Mouse (Mus musculus) telencephalon, adult 2 months (tissue): ENCODE results near the gene Psmc3ip.

ENCODE experiments used
- DNase-seq: peaks from one replicate; pipeline ENCODE4 v3.0.0-alpha.2; 2011; ENCODE audit warnings: low read depth, low spot score

Gene Psmc3ip

DNA sequence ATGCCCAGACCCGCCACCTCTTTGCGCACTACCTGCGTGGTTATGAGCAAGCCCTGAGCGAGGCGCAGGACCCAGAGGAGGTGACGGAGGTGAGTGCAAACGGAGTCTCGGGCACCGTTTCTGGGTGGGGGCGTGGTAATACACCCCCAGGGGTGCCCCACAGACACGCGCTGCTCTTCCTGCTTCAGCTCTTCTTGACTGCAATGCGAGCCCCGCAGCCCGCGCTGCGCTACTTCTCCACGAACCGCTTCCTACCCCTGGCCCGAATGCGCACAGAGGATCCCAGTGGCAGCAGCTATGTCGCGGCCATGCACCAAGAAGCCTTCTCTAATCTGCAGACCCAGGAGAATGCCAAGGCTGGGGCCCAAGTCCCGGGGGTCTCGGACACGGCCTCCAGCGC is 15.5 kb downstream of the Psmc3ip start:
- DNase-seq, result no peak

DNA sequence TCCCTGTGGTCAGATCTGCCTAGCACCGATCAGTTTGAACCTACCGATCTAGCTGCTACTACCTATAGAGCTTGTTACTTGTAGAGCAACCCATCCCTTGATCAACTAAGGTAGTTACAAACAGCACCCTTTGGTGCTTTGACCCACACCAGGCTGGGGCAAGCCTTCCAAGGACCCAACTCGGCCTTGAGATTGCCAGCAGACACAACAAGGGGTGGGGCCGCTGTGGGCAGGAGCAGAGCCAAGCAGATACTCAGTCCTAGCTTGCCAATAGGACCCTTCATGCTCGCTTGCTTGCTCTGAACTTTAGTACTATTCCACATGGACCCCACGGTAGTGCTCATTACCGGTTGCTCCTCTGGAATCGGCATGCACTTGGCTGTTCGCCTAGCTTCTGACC is 17.1 kb downstream of the Psmc3ip start, which contains the start of gene Hsd17b1:
Gene Hsd17b1 (plus strand): TSS at position 291 of the 400 bp plus-strand sequence.
- DNase-seq, result no peak

DNA sequence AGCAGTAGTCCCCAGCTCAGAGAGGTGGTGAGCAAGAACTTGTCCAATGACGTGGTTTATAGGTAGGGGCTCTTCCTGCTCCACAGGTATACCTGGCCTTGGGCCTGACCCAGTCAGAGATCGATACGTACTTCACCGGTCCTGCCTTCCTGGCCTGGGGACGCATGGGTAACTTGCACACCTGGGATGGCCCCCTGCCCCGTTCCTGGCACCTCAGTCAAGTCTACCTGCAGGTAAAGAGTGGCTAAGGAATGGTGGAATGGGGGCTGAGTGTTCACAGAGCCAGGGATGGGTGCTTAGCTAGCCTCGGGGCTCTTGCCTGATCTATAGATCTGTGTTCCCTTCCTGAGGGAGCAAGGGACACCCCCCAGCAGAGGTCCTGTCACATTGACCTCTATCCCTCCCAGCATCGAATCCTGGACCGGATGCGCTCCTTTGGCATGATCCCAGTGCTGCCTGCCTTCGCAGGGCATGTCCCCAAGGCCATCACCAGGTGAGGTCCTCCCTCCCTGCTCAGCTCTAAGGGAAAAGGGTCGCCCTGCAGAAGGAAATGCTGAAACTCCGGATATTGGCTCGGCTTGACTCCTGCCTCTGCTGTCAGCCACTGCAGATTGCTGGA is 23.3 kb downstream of the Psmc3ip start:
- DNase-seq, result no peak

DNA sequence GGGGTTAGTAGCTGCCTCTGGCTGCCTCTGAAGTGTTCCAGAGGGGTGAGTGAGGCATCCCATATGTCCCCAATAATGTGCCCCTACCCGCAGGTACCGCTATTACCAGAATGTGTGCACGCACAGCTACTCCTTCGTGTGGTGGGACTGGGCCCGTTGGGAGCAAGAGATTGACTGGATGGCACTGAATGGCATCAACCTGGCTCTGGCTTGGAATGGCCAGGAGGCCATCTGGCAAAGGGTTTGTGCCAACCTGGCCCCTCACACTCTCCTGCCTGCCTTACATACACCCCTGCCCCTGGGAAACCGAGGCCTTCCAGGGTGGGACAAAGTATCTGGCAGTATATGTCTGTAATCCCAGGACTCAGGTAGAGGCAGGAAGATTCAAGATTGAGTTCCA is 24.2 kb downstream of the Psmc3ip start:
- no peak for DNase-seq

DNA sequence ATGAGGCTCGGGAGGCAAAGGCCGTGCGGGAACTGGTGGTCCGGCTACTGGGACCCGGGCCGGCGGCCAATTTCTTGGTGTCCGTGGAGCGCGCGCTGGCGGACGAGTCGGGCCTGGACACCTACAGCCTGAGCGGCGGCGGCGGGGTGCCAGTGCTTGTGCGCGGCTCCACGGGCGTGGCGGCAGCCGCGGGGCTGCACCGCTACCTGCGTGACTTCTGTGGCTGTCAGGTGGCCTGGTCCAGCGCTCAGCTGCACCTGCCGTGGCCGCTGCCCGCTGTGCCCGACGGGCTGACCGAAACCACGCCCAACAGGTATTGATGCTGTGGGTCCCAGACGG is 25.1 kb downstream of the Psmc3ip start:
- no peak for DNase-seq

DNA sequence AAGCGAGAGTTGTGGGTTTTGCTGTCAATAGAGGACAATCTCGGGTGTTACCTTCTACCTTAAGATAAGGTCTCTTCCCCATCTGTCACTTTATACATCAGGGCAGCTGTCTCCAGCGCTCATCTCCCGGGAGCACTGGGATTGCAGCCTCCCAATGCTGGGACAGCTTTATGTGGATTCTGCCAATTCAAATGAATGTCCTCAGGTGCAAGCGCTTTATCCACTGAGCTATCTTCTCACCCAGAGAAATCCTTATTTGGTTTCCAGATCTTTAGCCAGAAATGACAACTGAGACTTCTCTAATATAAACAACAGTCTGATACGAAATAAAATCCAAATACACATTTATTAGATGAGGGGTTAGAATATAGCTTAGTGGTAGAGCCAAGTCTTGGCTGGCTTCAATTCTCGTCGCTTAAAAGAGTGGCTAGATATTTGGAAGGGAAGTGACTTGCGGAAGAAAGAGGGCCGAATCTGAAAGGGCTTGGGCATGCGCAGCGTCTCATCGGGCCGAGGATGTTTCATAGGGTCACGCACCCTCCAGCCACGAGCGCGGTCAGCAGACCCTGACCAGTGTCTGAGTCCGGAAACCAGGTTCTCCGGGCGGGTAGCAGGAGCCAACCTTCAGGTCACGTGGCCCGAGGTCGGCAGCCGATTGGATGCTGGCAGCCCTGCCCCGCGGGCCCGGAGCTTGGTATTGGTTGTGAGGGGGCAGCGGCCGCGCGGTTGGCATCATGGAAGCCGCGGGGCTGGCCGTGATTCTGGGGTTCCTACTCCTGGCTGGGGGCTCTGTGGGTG is 25.6 kb downstream of the Psmc3ip start, which contains the start of gene Naglu:
Gene Naglu (plus strand): TSS at position 622 of the 798 bp plus-strand sequence.
- peak; percentile 86 for DNase-seq

DNA sequence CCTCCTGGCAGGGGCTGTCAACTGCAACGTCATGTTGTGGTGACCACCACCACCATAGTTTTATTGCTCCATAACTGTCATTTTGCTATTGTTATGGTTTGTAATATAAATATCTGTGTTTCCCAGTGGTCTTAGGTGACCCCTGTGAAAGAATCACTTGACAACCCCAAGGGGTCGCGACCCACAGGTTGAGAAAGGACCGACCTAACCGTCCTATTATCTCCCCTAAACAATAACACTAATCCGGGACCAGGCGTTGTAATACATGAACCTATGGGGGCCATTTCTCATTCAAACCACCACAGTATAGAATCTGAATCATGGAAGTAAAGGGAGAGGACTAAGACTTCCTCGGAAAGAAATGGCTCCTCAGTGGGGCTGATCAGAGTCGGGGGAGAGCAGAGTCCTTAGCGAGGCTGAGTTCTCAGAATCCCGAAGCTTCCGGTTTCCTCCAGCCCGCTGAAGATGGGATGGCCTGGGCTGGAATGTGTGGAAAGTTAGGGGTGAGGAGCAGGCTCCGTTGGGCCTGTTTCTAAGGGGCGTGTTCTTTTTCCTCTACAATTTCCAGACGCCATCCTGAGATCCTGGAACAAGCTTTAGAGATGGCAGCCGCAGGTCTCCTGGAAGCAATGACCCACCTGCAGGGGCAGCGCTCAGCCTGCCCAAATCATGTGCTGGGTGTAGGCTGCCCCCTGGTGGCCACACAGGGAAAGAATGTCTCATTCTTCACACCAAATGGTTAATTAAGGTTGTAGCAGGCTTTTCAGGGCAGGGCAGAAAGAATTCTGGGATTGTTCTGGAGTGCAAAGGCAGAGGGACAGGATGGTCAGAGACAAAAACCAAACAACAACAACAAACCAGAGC is 28.5 kb downstream of the Psmc3ip start:
- DNase-seq, result no peak

DNA sequence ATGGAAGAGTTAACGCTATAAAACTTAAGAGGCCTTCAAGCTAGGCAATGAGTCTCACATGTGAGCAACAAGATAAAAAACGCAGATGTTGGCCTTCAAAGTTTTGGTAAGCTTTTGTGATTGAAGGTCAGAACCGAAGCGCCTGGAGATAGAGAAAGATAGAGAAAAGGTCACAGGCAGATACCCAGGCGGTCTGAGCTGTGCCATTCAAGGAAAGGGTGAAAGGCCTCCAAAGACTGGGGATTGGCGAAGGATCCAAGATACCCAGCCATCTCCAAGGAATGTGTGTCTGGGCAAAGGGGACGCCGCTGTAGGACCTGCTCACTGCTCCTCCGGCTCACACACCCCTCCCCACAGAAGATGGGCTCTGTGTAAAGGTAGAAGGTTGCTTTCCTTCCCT is 30.2 kb downstream of the Psmc3ip start:
- no peak for DNase-seq

DNA sequence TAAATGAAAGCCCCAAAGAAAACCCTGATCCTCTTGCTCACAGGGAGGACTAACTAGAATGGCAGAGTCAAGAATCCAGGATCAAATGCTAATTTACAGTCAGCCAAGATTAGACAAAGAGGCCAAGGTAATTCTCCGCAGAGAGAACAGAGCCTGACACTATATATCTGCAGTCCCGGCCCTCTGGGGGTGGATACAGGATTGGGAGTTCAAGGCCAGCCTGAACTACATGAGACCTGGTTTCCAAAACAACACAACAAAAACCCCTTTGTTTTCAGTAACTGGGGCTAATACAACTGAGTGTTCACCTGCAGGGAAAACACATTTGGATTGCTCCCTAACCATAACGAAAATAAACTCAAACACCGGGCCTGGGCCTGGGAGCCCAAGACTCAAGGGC is 30.8 kb downstream of the Psmc3ip start:
- DNase-seq, result no peak

DNA sequence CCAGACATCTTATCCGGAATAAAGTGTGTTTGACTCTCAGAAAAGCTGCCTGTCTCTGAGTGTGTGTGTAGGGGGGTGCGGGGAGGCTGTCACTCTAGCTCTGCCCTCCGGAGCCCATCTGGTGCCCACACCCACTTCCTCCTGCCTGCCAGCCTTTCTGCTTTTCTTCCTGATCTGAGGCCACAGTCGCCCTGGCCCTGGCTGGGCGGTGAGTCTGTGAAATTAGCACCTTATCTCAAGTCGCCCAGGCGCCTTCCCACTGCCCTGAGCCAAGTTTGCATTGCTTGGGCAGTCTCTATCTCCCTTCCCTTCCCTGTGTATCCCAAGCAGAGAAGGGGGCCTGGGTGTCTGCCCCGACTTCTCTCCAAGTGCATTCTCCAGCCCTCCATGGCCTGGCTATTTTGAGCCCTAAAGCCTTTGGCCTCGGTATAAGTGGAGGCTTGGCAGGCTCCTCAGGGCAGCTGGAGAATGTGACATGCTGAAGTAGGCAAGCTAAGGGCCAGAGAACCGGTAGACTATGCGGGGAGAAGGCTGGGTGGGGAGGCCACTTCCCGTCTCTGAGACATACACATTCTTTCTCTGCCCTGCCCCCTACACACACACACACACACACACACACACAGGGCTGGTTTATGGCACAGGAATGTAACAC is 31.4 kb downstream of the Psmc3ip start:
- no peak for DNase-seq

DNA sequence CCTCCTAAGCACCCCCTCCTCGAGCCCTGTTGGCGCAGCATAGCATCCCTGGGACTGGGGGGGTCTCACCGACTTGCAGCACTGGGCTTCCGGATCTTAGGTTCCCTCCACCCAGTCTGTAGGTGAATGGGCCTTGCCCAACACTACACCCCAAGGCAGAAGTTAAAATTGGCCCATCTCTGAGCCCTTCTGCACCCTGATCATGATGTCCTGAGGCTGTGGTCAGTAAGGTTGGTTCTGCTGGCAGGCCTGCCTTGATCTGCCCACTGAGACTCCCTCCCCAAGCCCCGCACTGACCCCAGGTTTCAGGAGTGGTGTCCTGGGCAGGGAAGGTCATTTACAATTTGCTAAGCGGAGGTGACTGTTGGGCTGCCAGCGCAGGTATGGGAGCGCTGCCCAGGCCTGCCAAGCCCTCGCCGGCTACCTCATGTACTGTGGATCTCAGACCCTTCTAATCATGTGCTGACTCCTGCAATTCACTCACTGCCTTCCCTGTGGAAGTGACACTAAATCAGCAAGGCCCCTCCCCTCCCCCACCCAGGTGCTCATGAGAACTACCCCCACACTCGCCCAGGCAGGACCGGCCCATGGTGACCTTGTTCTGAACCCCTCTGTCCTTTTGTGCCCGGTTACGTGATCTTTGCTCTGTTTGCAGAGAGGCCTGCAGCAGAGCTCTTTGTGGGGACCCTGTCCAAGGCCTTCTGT is 32.1 kb downstream of the Psmc3ip start:
- DNase-seq, result no peak

DNA sequence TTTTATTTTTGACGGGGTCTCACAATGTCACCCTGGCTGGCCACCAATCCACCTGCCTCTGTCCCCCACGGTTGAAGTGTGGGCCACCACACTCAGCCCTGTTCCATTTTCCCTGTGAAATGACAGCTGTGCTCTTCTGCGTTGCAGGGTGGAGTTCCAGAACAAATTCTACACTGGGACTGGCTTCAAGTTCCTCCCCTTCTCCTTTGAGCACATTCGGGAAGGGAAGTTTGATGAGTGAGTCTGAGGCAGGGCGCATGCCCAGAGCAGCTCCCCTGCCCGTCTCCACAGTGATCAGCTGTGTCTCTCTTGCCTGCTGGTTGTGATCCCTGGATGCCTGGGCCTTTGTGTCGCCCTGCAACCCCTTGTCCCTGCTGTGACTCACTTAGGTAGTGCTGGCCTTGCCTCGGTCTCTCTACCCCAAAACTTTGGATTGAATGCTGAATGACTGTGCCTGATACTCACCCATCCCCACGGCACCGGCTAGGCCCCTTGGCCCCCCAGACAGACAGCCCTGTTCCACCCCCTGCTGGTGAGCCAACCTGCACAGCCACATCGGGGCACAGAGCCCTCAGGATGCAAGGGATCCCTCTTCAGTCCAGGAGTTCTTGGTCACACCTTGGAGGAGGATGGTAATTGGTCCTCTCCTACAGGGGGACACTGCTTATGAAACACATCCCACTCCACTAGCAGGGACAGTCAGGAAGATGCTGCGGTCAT is 32.9 kb downstream of the Psmc3ip start:
- DNase-seq, result no peak

DNA sequence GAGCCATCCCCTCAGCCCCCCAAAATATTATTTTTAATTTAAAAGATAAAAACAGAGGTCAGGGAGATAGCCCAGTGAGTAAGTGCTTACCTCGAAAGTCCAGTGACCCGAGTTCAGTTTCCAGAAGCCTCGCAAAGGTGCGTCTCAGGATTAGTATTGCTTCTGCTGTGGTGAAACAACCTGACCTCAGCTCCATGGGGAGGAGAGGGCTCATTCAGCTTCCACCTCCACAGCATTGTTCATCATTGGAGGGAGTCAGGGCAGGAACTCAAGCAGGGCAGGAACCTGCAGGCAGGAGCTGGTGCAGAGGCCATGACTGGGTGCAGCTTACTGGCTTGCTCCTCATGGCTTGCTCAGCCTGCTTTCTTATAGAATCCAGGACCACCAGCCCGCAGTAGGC is 34.2 kb downstream of the Psmc3ip start:
- no peak for DNase-seq

DNA sequence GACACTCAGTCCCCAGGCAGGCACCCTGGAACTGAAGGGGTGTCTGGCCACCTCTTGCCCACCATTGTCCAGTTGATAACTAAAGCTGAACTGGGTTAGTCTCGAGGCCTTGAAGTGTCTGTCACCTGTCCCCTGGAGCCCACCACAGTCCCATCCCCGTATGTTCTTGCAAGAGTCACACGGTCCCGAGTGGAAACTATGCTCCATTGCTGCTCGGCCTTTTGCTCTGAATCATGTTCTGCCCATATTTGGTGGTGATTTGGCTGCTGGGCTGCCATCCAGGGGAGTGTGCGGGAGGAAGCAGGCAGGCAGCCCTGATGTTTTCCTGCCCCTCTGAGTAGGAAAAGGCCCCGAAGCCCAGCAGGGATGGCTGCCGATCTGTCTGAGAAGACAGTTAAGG is 35.1 kb downstream of the Psmc3ip start:
- DNase-seq, result peak; percentile 63

DNA sequence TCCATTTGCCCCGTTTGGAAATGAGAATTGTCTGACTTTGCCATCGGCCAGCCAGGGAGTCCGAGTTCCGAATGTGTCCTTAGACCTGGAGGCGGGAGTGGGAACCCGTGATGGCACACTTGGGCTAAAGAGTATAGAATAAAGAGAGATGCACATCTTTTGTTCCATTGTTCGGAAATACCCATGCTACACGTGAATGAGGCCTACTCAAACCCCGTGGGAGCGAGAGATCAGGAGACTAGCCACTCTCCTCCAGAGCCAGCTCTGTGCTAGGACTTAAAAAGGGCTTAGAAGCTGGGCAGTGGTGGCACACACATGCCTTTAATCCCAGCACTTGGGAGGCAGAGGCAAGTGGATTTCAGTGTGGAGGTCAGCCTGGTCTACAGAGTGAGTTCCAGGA is 35.8 kb downstream of the Psmc3ip start:
- DNase-seq, result no peak

DNA sequence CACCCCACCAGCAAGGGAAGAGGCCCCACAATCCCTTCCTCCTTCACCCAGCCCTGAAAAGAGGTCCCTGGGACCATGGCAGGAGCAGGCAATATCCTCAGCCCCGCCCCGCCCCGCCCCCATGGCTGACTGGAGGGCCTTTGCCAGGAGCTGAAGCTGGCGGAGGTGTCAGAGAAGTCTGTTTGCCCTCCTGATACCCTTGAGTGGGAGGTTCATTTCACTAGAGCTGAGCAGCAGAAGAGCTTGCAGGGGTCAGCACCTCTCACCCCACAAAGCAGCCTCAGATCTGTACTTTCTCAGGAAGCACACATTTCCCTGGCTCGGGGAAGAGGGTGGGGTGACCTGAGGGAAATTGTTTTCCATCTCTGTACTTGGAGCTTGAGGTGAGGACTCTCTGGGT is 36.5 kb downstream of the Psmc3ip start:
- DNase-seq, result no peak

DNA sequence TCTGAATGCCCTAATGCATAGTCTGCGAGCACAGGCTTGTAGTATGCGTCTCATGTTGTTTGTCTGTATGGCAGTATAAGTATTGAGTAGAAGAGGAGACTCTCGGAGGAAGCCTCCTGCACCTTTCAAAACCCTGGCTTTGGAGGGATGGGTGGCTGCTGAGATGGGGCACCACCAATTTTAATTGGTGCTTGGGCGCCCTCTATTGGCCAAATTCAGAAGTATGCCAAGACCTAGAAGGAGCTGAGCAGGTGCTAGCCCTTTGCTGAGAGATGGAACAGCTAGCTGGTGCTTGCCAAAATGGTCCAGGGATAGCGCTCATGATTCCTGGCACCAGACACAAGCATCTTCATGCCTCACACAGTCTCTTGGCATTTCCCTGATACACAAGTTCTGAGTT is 37.4 kb downstream of the Psmc3ip start:
- no peak for DNase-seq

DNA sequence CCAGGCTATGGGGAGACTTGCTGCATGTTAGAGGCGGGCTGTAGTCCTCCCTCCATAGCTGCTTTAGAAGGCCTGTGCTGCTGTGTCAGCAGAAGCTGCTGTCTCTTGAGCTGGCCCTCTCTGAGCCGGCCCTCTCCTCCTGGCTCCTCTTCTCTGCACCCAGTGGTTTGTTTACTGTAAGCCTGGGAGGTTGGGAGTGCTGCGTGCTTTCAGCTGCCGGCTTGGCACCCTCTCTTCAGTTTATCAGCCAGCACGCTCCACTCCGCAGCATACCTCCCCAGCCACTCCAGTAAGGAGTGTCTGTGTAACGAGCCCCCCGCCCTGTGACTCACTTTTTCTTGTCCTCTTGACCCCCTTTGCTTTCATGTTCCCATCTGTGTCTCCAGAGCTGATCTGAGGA is 38.4 kb downstream of the Psmc3ip start:
- no peak for DNase-seq

DNA sequence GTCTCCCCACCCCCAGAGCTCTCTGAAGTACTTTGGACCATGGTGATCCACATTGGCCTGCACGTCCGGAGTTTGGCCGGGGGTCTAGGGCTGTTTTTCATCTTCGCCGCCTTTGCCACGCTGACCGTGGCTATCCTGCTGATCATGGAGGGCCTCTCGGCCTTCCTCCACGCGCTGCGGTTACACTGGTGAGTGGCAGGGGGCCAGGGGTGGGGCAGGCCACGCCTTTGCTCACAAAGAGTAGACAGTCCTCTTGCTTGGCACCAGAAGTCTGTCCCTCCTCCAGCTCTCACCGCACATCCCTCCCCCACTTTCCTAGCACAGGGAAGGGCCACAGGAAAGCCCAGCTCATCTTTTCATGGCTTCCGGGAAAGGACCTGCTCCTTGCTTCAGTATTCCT is 39.8 kb downstream of the Psmc3ip start:
- DNase-seq, result no peak

DNA sequence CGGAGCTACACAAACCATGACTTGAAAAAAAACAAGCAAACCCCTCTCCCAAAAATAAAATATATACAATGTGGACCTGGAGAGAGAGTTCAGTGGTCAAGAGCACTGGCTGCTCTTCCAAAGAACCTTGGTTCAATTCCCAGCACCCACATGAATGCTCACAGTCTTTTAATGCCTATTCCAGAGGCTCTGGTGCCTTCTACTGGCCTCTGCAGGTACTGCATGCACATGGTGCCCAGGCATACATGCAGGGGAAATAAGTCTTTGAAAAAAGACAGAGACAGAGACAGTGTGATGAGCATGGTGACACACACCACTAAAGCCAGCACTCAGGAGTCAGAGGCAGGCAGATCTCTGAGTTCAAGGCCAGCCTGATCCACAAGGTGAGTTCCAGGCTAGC is 41.3 kb downstream of the Psmc3ip start:
- no peak for DNase-seq
